Mouse (Mus musculus): ENCODE measurements at regions not wholly inside any gene's neighbourhood (a gene's known extent, or its start where the extent isn't known, plus 50 kb on each side); places are given as distances from the start of the nearest gene placed in this dataset.

GRCm38 (mm10) chr17:59774075-59774474, 760.9 kb upstream of the Nudt12 start:
- no peaks in the 10 kb centered on the region for H3K4me1 ChIP-seq (ENCODE audit: control insufficient read depth, insufficient read depth, low read length)
- no peak for DNase-seq
- H3K36me3 ChIP-seq (ENCODE audit: control insufficient read depth, insufficient read depth, low read length) = no peaks in the 10 kb centered on the region
- H3K27me3 ChIP-seq (replicated peaks; ENCODE audit: control insufficient read depth, insufficient read depth, low read length) = no peaks in the 10 kb centered on the region
- H3K27ac ChIP-seq (ENCODE audit: insufficient read depth, low read depth, low read length) = no peak overlapping the region
- H3K4me3 ChIP-seq (ENCODE audit: insufficient read depth, low read depth, low read length) = no peak overlapping the region
- 25% methylated on average over 3 of the region's 3 CpGs for WGBS
- TF ChIP-seq POLR2A (IDR thresholded peaks at IDR 0.05; ENCODE audit: low read depth, low read length) (no peak), CTCF (conservative IDR thresholded peaks at IDR 0.05; ENCODE audit: insufficient read depth, insufficient read length, low read depth, low read length) (no peak)

GRCm38 (mm10) chr17:59766580-59766979, 753.4 kb upstream of the Nudt12 start:
- DNase-seq = no peak
- H3K4me3 ChIP-seq (ENCODE audit: insufficient read depth, low read depth, low read length) = no peak overlapping the region
- no peaks in the 10 kb centered on the region for H3K4me1 ChIP-seq (ENCODE audit: control insufficient read depth, insufficient read depth, low read length)
- no peak for TF ChIP-seq CTCF (conservative IDR thresholded peaks at IDR 0.05; ENCODE audit: insufficient read depth, insufficient read length, low read depth, low read length)
- no peaks in the 10 kb centered on the region for H3K27me3 ChIP-seq (replicated peaks; ENCODE audit: control insufficient read depth, insufficient read depth, low read length)
- 63% methylated on average over 7 of the region's 7 CpGs for WGBS
- H3K27ac ChIP-seq (ENCODE audit: insufficient read depth, low read depth, low read length) = no peak overlapping the region
- H3K36me3 ChIP-seq (ENCODE audit: control insufficient read depth, insufficient read depth, low read length) = no peaks in the 10 kb centered on the region

- no peak for DNase-seq
- 58% methylated on average over 2 of the region's 2 CpGs for WGBS
Observed at GRCm38 (mm10) chr17:59764486-59764885, 751.3 kb upstream of the Nudt12 start.

GRCm38 (mm10) chr17:59762068-59762467, 748.9 kb upstream of the Nudt12 start:
- 47% methylated on average over 4 of the region's 4 CpGs for WGBS
- Histone ChIP-seq H3K4me1 (ENCODE audit: control insufficient read depth, insufficient read depth, low read length) (no peaks in the 10 kb centered on the region), H3K27me3 (replicated peaks; ENCODE audit: control insufficient read depth, insufficient read depth, low read length) (no peaks in the 10 kb centered on the region), H3K4me3 (ENCODE audit: insufficient read depth, low read depth, low read length) (no peak overlapping the region), H3K27ac (ENCODE audit: insufficient read depth, low read depth, low read length) (no peak overlapping the region), H3K36me3 (ENCODE audit: control insufficient read depth, insufficient read depth, low read length) (no peaks in the 10 kb centered on the region)
- DNase-seq = no peak
- no peak for TF ChIP-seq POLR2A (IDR thresholded peaks at IDR 0.05; ENCODE audit: low read depth, low read length)
- no peak for TF ChIP-seq CTCF (conservative IDR thresholded peaks at IDR 0.05; ENCODE audit: insufficient read depth, insufficient read length, low read depth, low read length)

More at GRCm38 (mm10) chr17:59764486-59764885, 751.3 kb upstream of the Nudt12 start:
- Histone ChIP-seq H3K4me3 (ENCODE audit: insufficient read depth, low read depth, low read length) (no peak overlapping the region), H3K4me1 (ENCODE audit: control insufficient read depth, insufficient read depth, low read length) (no peaks in the 10 kb centered on the region), H3K27me3 (replicated peaks; ENCODE audit: control insufficient read depth, insufficient read depth, low read length) (no peaks in the 10 kb centered on the region), H3K36me3 (ENCODE audit: control insufficient read depth, insufficient read depth, low read length) (no peaks in the 10 kb centered on the region), H3K27ac (ENCODE audit: insufficient read depth, low read depth, low read length) (no peak overlapping the region)
- TF ChIP-seq CTCF (conservative IDR thresholded peaks at IDR 0.05; ENCODE audit: insufficient read depth, insufficient read length, low read depth, low read length) = no peak

- no peaks in the 10 kb centered on the region for H3K36me3 ChIP-seq (ENCODE audit: control insufficient read depth, insufficient read depth, low read length)
- H3K4me1 ChIP-seq (ENCODE audit: control insufficient read depth, insufficient read depth, low read length) = no peaks in the 10 kb centered on the region
- TF ChIP-seq CTCF (conservative IDR thresholded peaks at IDR 0.05; ENCODE audit: insufficient read depth, insufficient read length, low read depth, low read length) = no peak
- TF ChIP-seq POLR2A (IDR thresholded peaks at IDR 0.05; ENCODE audit: low read depth, low read length) = no peak
- H3K27me3 ChIP-seq (replicated peaks; ENCODE audit: control insufficient read depth, insufficient read depth, low read length) = no peaks in the 10 kb centered on the region
- no peak overlapping the region for H3K4me3 ChIP-seq (ENCODE audit: insufficient read depth, low read depth, low read length)
- no peak overlapping the region for H3K27ac ChIP-seq (ENCODE audit: insufficient read depth, low read depth, low read length)
- 75% methylated on average over 5 of the region's 5 CpGs for WGBS
- no peak for DNase-seq
Observed at GRCm38 (mm10) chr17:59760889-59761288, 747.7 kb upstream of the Nudt12 start.

- no peak overlapping the region for H3K27ac ChIP-seq (ENCODE audit: insufficient read depth, low read depth, low read length)
- no peak for DNase-seq
- H3K4me3 ChIP-seq (ENCODE audit: insufficient read depth, low read depth, low read length) = no peak overlapping the region
- H3K27me3 ChIP-seq (replicated peaks; ENCODE audit: control insufficient read depth, insufficient read depth, low read length) = no peaks in the 10 kb centered on the region
- H3K36me3 ChIP-seq (ENCODE audit: control insufficient read depth, insufficient read depth, low read length) = no peaks in the 10 kb centered on the region
- TF ChIP-seq CTCF (conservative IDR thresholded peaks at IDR 0.05; ENCODE audit: insufficient read depth, insufficient read length, low read depth, low read length) = no peak
- TF ChIP-seq POLR2A (IDR thresholded peaks at IDR 0.05; ENCODE audit: low read depth, low read length) = no peak
- 74% methylated on average over 1 of the region's 1 CpGs for WGBS
- no peaks in the 10 kb centered on the region for H3K4me1 ChIP-seq (ENCODE audit: control insufficient read depth, insufficient read depth, low read length)
Observed at GRCm38 (mm10) chr17:59746106-59746505, 732.9 kb upstream of the Nudt12 start.

All from kidney, adult 2 months (tissue).